Mouse (Mus musculus) embryonic facial prominence, embryonic 11.5 days (tissue): ENCODE results near the gene Phc2. TPM values are rescaled to one million over a fixed set of nuclear protein-coding genes. Genes with fewer than 3 reads are reported as not detected.

Experiments used
- ATAC-seq: fragments of 200-750 bp; cut with Nextera tagmentation; replicated peaks from 2 replicates; pipeline ENCODE4 v1.8.0; 2017; ENCODE audit warnings: low read depth; ENCODE audit not compliant: insufficient number of reproducible peaks, low FRiP score, low TSS enrichment
- DNase-seq: peaks from one replicate; pipeline ENCODE4 v3.0.0-alpha.2; 2015; ENCODE audit warnings: low spot score
- H3K27ac ChIP-seq: fragments of 300-500 bp; sonication (generic); replicated peaks from 2 replicates; pipeline ENCODE4 v1.5.1; 2014; ENCODE audit warnings: mild to moderate bottlenecking, low read depth, low read length, control low read depth
- H3K27me3 ChIP-seq: fragments of 300-500 bp; sonication (generic); 2 replicates; pipeline ENCODE4 v1.6.1; 2014; ENCODE audit warnings: mild to moderate bottlenecking, low read length, moderate library complexity, mixed read lengths; ENCODE audit not compliant: control insufficient read depth, insufficient read depth
- H3K36me3 ChIP-seq: fragments of 300-500 bp; sonication (generic); replicated peaks from 2 replicates; pipeline ENCODE4 v1.6.1; 2014; ENCODE audit warnings: low read depth, mild to moderate bottlenecking, low read length, moderate library complexity, mixed read lengths; ENCODE audit not compliant: control insufficient read depth, insufficient read depth
- H3K4me1 ChIP-seq: fragments of 300-500 bp; sonication (generic); 2 replicates; pipeline ENCODE4 v1.6.1; 2014; ENCODE audit warnings: low read length, mixed read lengths; ENCODE audit not compliant: control insufficient read depth, insufficient read depth
- H3K4me2 ChIP-seq: fragments of 300-500 bp; sonication (generic); 2 replicates; pipeline ENCODE4 v1.6.1; 2014; ENCODE audit warnings: low read depth, mild to moderate bottlenecking, control low read depth, low read length, moderate library complexity
- H3K4me3 ChIP-seq: fragments of 300-500 bp; sonication (generic); 2 replicates; pipeline ENCODE4 v1.5.1; 2014; ENCODE audit warnings: low read depth, low read length, control low read depth
- H3K9ac ChIP-seq: fragments of 300-500 bp; sonication (generic); replicated peaks from 2 replicates; pipeline ENCODE4 v1.6.1; 2014; ENCODE audit warnings: mild to moderate bottlenecking, control low read depth, low read length
- H3K9me3 ChIP-seq: fragments of 300-500 bp; sonication (generic); replicated peaks from 2 replicates; pipeline ENCODE4 v1.6.1; 2016; ENCODE audit warnings: mild to moderate bottlenecking, low read length, inconsistent platforms, mixed read lengths; ENCODE audit not compliant: control insufficient read depth
- WGBS: fragments of 180-500 bp; shearing (Covaris S2); extraction: QIAGEN DNeasy Blood & Tissue Kit; methylation state at CpG from one replicate; pipeline ENCODE4 v1.1.7; 2014; 5-methylcytosine and 5-hydroxymethylcytosine counted together
- polyA plus RNA-seq: library from polyadenylated mRNA; unstranded; fragments of >200 nt; fragmentation: Nextera tagmentation; extraction: Ambion mirVana; gene quantifications from 2 replicates; pipeline ENCODE4 v1.2.1, GENCODE M21; 2014

Phc2 gene
- polyA plus RNA-seq, 1 experiment from 2014 or later, result 68.0 TPM

- Histone ChIP-seq H3K4me1 (no peaks in the 10 kb centered on the region; the same call in 1 of the 2 replicates), H3K9ac (peak overlapping the region; percentile 99), H3K4me2 (peak overlapping the region; percentile 72), H3K4me3 (peak overlapping the region; percentile 97), H3K36me3 (no peaks in the 10 kb centered on the region), H3K27ac (peak overlapping the region; percentile 94), H3K9me3 (no peaks in the 10 kb centered on the region), H3K27me3 (no peaks in the 10 kb centered on the region)
- DNase-seq (peak; percentile 51), ATAC-seq (peak; percentile 19)
- under 1% methylated on average over 63 of the region's 65 CpGs for WGBS
Observed at GRCm38 (mm10) chr4:128727721-128728430, 73.4 kb downstream of the Phc2 start.

- Histone ChIP-seq H3K27ac (no peak overlapping the region), H3K4me1 (no peaks in the 10 kb centered on the region; the same call in 1 of the 2 replicates), H3K4me3 (peak overlapping the region; percentile 97), H3K27me3 (no peaks in the 10 kb centered on the region), H3K4me2 (peak overlapping the region; percentile 72), H3K36me3 (no peaks in the 10 kb centered on the region), H3K9me3 (no peaks in the 10 kb centered on the region), H3K9ac (peak overlapping the region; percentile 99)
- WGBS, result 2% methylated on average over 5 of the region's 5 CpGs
- DNase-seq (peak; percentile 47), ATAC-seq (no peak)
Observed at GRCm38 (mm10) chr4:128728431-128728851, 73.9 kb downstream of the Phc2 start.

- peaks cover 5% of the 10 kb centered on the region for H3K4me1 ChIP-seq
- H3K27me3 ChIP-seq, result no peaks in the 10 kb centered on the region
- peak overlapping the region; percentile 72 for H3K4me2 ChIP-seq
- WGBS, result 10% methylated on average over 15 of the region's 15 CpGs
- no peaks in the 10 kb centered on the region for H3K9me3 ChIP-seq
- H3K9ac ChIP-seq, result peak overlapping the region; percentile 99
- H3K36me3 ChIP-seq, result no peaks in the 10 kb centered on the region; the same call in 1 of the 2 replicates
- no peak for ATAC-seq
- no peak for DNase-seq
- H3K4me3 ChIP-seq, result peak overlapping the region; percentile 97
- no peak overlapping the region for H3K27ac ChIP-seq
Observed at GRCm38 (mm10) chr4:128729033-128729708, 74.7 kb downstream of the Phc2 start.

GRCm38 (mm10) chr4:128729709-128730037 lies 75.2 kb downstream of the Phc2 start:
- Histone ChIP-seq H3K9ac (peak overlapping the region; percentile 99), H3K36me3 (no peaks in the 10 kb centered on the region; the same call in 1 of the 2 replicates), H3K27me3 (no peaks in the 10 kb centered on the region), H3K27ac (no peak overlapping the region), H3K9me3 (no peaks in the 10 kb centered on the region), H3K4me2 (peak overlapping the region; percentile 72), H3K4me1 (peaks cover 6% of the 10 kb centered on the region), H3K4me3 (peak overlapping the region; percentile 97)
- WGBS, result 11% methylated on average over 5 of the region's 5 CpGs
- ATAC-seq (no peak), DNase-seq (no peak)

- Histone ChIP-seq H3K4me2 (peak overlapping the region; percentile 72), H3K9ac (no peak overlapping the region), H3K4me1 (peaks cover 10% of the 10 kb centered on the region), H3K27me3 (no peaks in the 10 kb centered on the region), H3K4me3 (no peak overlapping the region), H3K36me3 (no peaks in the 10 kb centered on the region; the same call in 1 of the 2 replicates), H3K27ac (no peak overlapping the region), H3K9me3 (no peaks in the 10 kb centered on the region)
- DNase-seq, result no peak
- 81% methylated on average over 6 of the region's 6 CpGs for WGBS
- ATAC-seq, result no peak
Observed at GRCm38 (mm10) chr4:128730271-128730670, 75.8 kb downstream of the Phc2 start.

- ATAC-seq (no peak), DNase-seq (no peak)
- Histone ChIP-seq H3K36me3 (no peaks in the 10 kb centered on the region; the same call in 1 of the 2 replicates), H3K9ac (no peak overlapping the region), H3K27me3 (no peaks in the 10 kb centered on the region), H3K27ac (no peak overlapping the region), H3K4me1 (peaks cover 15% of the 10 kb centered on the region), H3K4me3 (no peak overlapping the region), H3K9me3 (no peaks in the 10 kb centered on the region), H3K4me2 (no peak overlapping the region)
- 69% methylated on average over 5 of the region's 5 CpGs for WGBS
Observed at GRCm38 (mm10) chr4:128732794-128733193, 78.3 kb downstream of the Phc2 start.

- no peak overlapping the region for H3K4me2 ChIP-seq
- H3K36me3 ChIP-seq, result no peaks in the 10 kb centered on the region; the same call in 1 of the 2 replicates
- peaks cover 16% of the 10 kb centered on the region for H3K4me1 ChIP-seq
- H3K4me3 ChIP-seq, result no peak overlapping the region
- peak overlapping the region; percentile 36; the same call in 1 of the 2 replicates for H3K27ac ChIP-seq
- no peaks in the 10 kb centered on the region for H3K9me3 ChIP-seq
- ATAC-seq (no peak), DNase-seq (no peak)
- no peaks in the 10 kb centered on the region for H3K27me3 ChIP-seq
- H3K9ac ChIP-seq, result peak overlapping the region; percentile 7; the same call in 1 of the 2 replicates
- WGBS, result 50% methylated on average over 6 of the region's 6 CpGs
Observed at GRCm38 (mm10) chr4:128733496-128733895, 79.0 kb downstream of the Phc2 start.

GRCm38 (mm10) chr4:128734217-128734616 lies 79.7 kb downstream of the Phc2 start:
- no peaks in the 10 kb centered on the region for H3K9me3 ChIP-seq
- H3K4me1 ChIP-seq, result peaks cover 16% of the 10 kb centered on the region
- no peak for DNase-seq
- H3K27me3 ChIP-seq, result no peaks in the 10 kb centered on the region
- peak overlapping the region; percentile 26; the same call in 1 of the 2 replicates for H3K9ac ChIP-seq
- peak overlapping the region; percentile 36; the same call in 1 of the 2 replicates for H3K27ac ChIP-seq
- H3K36me3 ChIP-seq, result no peaks in the 10 kb centered on the region; the same call in 1 of the 2 replicates
- 0 out of 2 replicates have a peak, but pooled peaks have one; percentile 12 for ATAC-seq
- no peak overlapping the region for H3K4me3 ChIP-seq
- WGBS, result 32% methylated on average over 5 of the region's 5 CpGs
- no peak overlapping the region for H3K4me2 ChIP-seq
